Mouse (Mus musculus): Measurements from ENCODE around the gene Mlycd. TPM values are rescaled to one million over a fixed set of nuclear protein-coding genes. Genes with fewer than 3 reads are reported as not detected.
A peak's percentile ranks its signal among the peaks of the same experiment; 100 is the strongest.

Mlycd gene
- polyA plus RNA-seq, 1 experiment from 2014 or later, result 20.6 TPM

DNA sequence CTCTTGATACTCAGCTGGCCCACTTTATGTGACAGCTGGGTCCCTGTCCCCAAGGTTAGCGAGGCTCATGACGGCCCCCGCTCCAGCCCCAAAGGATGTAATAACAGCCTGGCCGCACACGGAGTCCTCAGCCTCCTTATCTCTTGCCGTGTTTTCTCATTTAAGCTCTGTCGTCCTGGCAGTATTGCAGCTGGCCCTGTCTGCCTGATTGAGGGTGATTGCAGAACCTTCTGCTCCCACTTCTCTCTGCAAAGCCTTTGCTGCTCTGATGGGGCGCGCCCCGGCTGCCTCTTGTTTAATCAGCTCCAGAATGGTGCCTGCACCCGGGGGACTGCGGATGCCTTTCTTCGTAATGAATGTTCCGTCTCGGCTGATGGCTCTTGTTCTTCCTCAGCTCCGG, 65.0 kb downstream of the Mlycd start:
- no peak overlapping the region for H3K4me3 ChIP-seq (ENCODE audit: low read length)
- ATAC-seq, result peak; percentile 33; the same call in 1 of the 2 replicates
- H3K27ac ChIP-seq (ENCODE audit: low read length), result no peak overlapping the region
- no peaks in the 10 kb centered on the region for H3K4me1 ChIP-seq (ENCODE audit: control insufficient read depth, insufficient read depth, low read length)
- H3K9ac ChIP-seq (ENCODE audit: low read depth, low read length), result no peak overlapping the region
- no peaks in the 10 kb centered on the region for H3K36me3 ChIP-seq (ENCODE audit: control insufficient read depth, insufficient read depth, low read length)
- 33% methylated on average over 16 of the region's 16 CpGs for WGBS
- peak overlapping the region; percentile 2; the same call in 1 of the 2 replicates for H3K4me2 ChIP-seq (ENCODE audit: low read depth, low read length)
- no peaks in the 10 kb centered on the region for H3K9me3 ChIP-seq (ENCODE audit: control insufficient read depth, low read length)
- H3K27me3 ChIP-seq (replicated peaks; ENCODE audit: control insufficient read depth, insufficient read depth, low read length), result no peaks in the 10 kb centered on the region

Other genes starting within 250 kb of the Mlycd start
- 259 and 264 TPM in 2 replicates for gene Hsbp1, start 50.4 kb upstream of the Mlycd start, polyA plus RNA-seq (2015; fragmentation: Nextera tagmentation; extraction: Ambion mirVana)
- gene Osgin1, start 39.2 kb downstream of the Mlycd start, polyA plus RNA-seq (2015; fragmentation: Nextera tagmentation; extraction: Ambion mirVana), result 8.0 and 9.2 TPM in 2 replicates
- gene Necab2, start 51.8 kb downstream of the Mlycd start, polyA plus RNA-seq (2015; fragmentation: Nextera tagmentation; extraction: Ambion mirVana), result 1.3 and 1.6 TPM in 2 replicates
- 0.05 and 0.06 TPM in 2 replicates for gene Slc38a8, start 106.8 kb downstream of the Mlycd start, polyA plus RNA-seq (2015; fragmentation: Nextera tagmentation; extraction: Ambion mirVana)
- 78.0 and 82.5 TPM in 2 replicates for gene Mbtps1, start 163.9 kb downstream of the Mlycd start, polyA plus RNA-seq (2015; fragmentation: Nextera tagmentation; extraction: Ambion mirVana)
- gene Hsdl1, start 180.3 kb downstream of the Mlycd start, polyA plus RNA-seq (2015; fragmentation: Nextera tagmentation; extraction: Ambion mirVana), result 32.3 and 33.3 TPM in 2 replicates
- gene Dnaaf1, start 180.4 kb downstream of the Mlycd start, polyA plus RNA-seq (2015; fragmentation: Nextera tagmentation; extraction: Ambion mirVana), result 2.6 and 3.5 TPM in 2 replicates
- gene Taf1c, start 210.3 kb downstream of the Mlycd start, polyA plus RNA-seq (2015; fragmentation: Nextera tagmentation; extraction: Ambion mirVana), result 11.6 and 11.9 TPM in 2 replicates
- gene Adad2, start 217.9 kb downstream of the Mlycd start, polyA plus RNA-seq (2015; fragmentation: Nextera tagmentation; extraction: Ambion mirVana), result 0.09 TPM in 1 of 2 replicates, not detected in the other
- 0.23 TPM in 2 replicates for gene Kcng4, start 240.8 kb downstream of the Mlycd start, polyA plus RNA-seq (2015; fragmentation: Nextera tagmentation; extraction: Ambion mirVana)

Data from intestine, embryonic 16.5 days (tissue).